Mouse (Mus musculus) monocyte, adult 5-6 weeks (primary cell): ENCODE measurements at regions not wholly inside any gene's neighbourhood (a gene's known extent, or its start where the extent isn't known, plus 50 kb on each side); places are given as distances from the start of the nearest gene placed in this dataset.

Experiments used
- ATAC-seq: fragments of 153-309, 156-312 bp; replicated peaks from 2 replicates; pipeline ENCODE4 v1.8.0; 2017; ENCODE audit warnings: mild to moderate bottlenecking; ENCODE audit not compliant: low TSS enrichment, insufficient number of reproducible peaks, severe bottlenecking, poor library complexity, low FRiP score

- ATAC-seq, result no peak
Observed at GRCm38 (mm10) chr4:95105424-95105823, 53.4 kb upstream of the Jun start.

GRCm38 (mm10) chr4:95105926-95106622 lies 54.1 kb upstream of the Jun start:
- peak; percentile 86 for ATAC-seq

- no peak for ATAC-seq
Observed at GRCm38 (mm10) chr4:95106881-95107665, 55.1 kb upstream of the Jun start.

- no peak for ATAC-seq
Observed at GRCm38 (mm10) chr4:95108811-95109210, 56.8 kb upstream of the Jun start.

- no peak for ATAC-seq
Observed at GRCm38 (mm10) chr4:95110828-95111227, 58.8 kb upstream of the Jun start.

GRCm38 (mm10) chr4:95117158-95117681 lies 65.2 kb upstream of the Jun start:
- no peak for ATAC-seq

GRCm38 (mm10) chr4:95120876-95121275 lies 68.9 kb upstream of the Jun start:
- ATAC-seq, result no peak

- ATAC-seq, result no peak
Observed at GRCm38 (mm10) chr4:95125346-95125745, 73.3 kb upstream of the Jun start.

- no peak for ATAC-seq
Observed at GRCm38 (mm10) chr4:95127970-95128369, 75.9 kb upstream of the Jun start.

- ATAC-seq, result no peak
Observed at GRCm38 (mm10) chr4:95133815-95134214, 81.8 kb upstream of the Jun start.

GRCm38 (mm10) chr4:95134611-95135010 lies 82.6 kb upstream of the Jun start:
- no peak for ATAC-seq

- ATAC-seq, result no peak
Observed at GRCm38 (mm10) chr4:95137413-95138143, 85.6 kb upstream of the Jun start.

- ATAC-seq, result no peak
Observed at GRCm38 (mm10) chr4:95138676-95139075, 86.7 kb upstream of the Jun start.

GRCm38 (mm10) chr4:95141253-95141652 lies 89.2 kb upstream of the Jun start:
- no peak for ATAC-seq

- no peak for ATAC-seq
Observed at GRCm38 (mm10) chr4:95143130-95143529, 91.1 kb upstream of the Jun start.

- no peak for ATAC-seq
Observed at GRCm38 (mm10) chr4:95143668-95144067, 91.6 kb upstream of the Jun start.

- no peak for ATAC-seq
Observed at GRCm38 (mm10) chr4:95144440-95144839, 92.4 kb upstream of the Jun start.

- ATAC-seq, result no peak
Observed at GRCm38 (mm10) chr4:95146268-95146667, 94.2 kb upstream of the Jun start.

GRCm38 (mm10) chr4:95148665-95149064 lies 96.6 kb upstream of the Jun start:
- no peak for ATAC-seq
